Mouse (Mus musculus) embryo, embryonic 10 days (tissue): ENCODE results near the gene Plk5.
"Not testable (repeated sequence)": the region's sequence is repeated elsewhere in the genome, so short reads cannot be mapped to it uniquely, and the experiment has no call there.

Experiments used
- DNase-seq: peaks from one replicate; pipeline ENCODE4 v3.0.0-alpha.2; 2015; ENCODE audit warnings: low spot score

Plk5 gene

DNA sequence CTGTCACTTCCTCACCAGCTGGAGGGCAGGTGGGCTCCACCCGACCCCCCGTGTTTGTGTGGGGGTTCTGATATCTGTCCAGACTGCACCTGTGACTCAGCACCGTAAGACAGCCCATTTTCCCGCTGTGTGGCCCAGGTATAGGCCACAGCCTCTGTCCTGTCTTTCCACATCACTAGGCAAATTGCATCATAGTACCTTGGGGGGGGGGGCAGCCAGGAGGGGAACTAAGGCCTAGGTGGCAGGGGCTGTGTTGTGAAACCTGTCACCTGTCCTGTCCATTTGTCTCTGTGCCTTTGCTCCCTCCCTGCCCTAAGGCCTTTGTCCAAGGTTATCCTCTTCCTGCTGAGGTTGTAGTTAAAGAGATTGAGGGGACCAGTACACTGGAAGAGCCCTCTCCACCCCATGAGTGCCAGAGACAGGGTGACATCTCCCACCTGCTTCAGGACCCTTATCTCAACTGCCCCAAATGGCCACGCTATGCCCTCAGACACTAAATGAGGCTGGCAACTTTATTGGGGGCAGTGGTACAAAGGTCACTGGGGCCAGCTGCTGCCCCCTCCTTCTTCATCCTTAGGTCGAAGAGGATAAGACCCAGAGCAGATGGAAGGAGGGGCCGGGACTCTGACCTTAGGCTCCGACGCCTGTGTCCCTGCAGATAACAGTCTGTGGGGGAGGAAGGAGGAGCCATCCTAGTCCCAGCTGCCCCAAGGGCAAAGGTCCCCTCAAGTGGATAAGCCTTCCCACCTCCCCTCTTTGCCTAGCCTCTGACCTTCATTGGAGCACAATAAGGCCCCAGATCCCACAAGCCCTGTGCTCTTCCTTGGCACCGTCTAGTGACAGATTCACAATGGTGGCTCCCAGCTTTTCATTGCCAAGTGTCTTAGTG lies 24.4 kb upstream of the Plk5 start:
- no peak for DNase-seq

DNA sequence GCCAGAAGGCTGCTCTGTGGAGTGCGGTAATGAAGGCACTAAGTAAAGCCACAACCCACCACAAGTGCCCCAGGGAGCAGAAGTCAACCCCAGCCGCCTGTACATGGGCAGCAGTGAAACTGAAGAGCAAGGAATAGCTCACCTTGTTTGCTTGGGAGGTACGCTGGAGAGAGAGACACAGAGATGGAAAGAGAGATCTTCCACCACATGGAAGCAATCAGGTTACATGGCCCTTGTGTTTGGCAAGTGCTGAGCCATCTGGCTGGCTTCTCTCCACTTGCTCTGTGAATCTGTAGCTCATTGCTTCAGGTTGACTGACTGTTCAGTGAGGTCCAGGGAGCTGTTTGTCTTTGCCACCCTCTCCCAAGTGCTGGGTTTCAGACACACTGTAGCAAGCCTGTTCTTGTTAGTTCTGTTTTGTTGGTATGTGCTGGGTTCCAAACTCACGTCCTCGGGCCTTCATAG lies 23.7 kb upstream of the Plk5 start:
- DNase-seq = no peak

DNA sequence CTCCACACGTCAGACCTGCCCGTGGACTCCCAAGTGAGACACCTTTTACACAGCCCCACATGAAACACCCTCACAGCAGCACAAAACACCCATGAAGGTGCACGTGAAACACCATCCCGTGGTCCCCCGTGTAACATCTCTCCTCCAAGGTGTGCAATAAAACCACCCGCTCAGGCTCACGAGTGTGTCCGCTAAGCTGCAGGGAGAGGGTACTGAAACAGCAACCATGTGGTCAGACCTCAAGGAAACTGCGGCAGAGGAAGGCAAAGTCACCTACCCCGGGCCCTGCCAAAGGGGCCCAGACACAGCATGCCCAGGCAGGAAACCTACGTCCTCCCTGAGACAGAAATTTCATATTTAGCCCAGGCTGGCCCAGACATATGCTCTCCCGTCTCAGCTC lies 20.0 kb upstream of the Plk5 start:
- DNase-seq = no peak

DNA sequence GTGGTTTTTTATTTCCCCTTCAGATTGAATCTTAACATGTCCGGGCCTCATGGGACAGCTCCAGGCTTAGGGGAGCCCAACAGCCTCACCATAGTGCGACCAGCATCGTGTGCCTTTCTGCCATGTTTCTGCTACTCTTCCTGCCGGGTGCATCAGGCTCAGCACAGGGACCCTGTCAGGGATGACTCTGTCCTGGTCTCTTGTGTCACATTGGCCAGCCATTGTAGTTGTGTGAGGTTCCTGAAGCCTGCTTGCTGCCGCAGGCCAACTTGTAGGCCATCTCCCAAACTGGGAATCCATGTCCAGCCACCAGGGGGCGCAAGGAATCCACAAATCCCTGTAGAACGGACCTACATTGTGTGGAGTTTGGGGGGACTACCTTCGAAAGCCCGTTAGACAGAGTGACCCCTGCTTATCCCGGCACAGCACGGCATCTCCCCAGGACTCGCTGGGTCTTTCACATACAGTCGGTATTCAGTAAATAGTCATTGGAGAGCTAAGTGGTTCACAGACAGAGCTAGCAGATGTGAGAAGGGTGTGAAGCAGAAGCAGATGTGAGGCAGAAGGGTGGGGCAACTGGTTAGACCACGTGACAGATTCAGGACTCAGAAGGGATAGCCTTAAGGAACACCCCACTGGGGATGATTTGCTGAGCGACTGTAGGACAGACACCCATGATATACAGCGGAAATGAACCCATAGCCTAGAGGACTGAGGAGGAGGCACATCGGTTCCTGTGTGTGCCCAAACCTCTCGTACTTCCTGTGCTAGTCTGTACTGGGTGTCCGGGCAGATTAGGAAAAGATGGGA lies 16.1 kb upstream of the Plk5 start:
- DNase-seq = peak; percentile 90

DNA sequence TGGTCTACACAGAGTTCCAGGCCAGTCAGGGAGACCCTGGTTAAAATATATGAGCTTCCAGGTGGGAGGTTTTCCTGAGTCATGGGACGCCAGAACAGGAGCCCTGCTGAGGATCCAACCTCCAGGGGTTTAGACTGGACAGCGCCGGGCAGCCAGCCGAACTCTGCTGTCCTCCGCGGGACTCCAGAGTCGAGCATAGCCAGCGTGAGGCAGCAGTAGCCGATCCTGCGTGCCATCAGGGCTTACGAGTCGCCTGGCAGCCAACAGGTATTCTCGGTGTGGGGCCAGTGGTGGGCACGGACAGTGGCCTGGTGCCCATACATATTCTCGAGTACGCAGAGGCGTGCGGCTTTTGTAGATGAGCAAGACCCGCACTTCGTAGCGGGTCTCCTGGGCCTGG lies 15.2 kb upstream of the Plk5 start:
- DNase-seq = no peak

DNA sequence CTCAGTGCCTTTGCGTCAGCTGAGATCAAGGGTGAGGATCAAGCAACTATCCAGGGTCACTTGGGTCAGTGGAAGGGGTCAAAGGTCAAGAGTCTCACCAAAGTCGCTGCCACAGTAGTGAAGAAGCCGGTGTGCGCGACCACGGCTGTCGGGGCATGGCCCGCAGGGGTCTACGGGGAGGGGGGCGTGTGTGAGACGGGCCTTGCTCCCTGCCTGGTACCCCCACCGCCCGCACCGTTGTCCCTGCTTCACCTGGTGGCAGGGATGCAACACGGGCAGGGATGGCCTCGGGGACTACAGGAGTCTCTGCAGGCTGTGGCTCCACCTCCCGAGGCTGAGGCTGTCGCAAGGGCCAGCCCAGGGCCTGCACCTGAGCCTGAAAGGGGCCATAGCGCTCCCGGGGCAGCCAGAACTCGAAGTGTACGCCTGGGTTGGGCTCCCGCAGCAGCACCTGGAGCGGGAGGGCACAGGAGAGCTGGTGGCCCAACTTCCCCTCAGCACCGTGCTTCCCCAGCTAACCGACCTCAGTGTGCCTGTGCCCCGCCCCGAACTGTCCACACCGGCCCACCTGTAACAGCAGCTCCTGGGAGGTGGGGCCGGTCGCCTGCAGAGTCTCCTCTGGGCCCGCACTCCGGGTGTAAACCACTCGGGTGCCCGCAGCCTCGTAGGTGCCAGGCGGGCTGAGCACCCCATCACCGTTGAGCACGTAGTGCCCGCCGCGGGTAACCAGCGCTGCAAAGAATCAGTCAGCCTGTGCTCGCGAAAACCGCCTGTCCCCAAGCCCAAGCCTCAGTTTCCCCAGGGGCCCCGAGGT lies 14.6 kb upstream of the Plk5 start:
- no peak for DNase-seq

DNA sequence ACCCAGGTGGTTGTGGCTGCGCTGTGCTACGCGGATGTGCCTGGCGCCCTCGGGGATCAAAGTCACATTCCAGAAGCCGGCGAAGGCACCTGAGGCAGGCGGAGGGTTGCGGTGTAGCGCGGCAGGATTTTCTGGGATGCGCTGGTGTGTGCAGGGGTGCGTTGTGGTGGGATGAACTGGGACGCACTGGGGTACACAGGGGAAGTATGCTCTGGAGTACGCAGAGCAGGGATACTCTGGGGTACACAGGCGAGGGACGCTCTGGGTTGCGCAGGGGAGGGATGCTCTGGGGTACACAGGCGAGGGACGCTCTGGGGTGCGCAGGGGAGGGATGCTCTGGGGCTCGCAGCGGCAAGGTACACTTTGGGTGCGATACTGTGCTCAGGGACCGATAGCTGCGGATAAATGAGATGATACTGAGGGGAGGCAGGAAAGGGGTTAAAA lies 13.9 kb upstream of the Plk5 start:
- DNase-seq = no peak

DNA sequence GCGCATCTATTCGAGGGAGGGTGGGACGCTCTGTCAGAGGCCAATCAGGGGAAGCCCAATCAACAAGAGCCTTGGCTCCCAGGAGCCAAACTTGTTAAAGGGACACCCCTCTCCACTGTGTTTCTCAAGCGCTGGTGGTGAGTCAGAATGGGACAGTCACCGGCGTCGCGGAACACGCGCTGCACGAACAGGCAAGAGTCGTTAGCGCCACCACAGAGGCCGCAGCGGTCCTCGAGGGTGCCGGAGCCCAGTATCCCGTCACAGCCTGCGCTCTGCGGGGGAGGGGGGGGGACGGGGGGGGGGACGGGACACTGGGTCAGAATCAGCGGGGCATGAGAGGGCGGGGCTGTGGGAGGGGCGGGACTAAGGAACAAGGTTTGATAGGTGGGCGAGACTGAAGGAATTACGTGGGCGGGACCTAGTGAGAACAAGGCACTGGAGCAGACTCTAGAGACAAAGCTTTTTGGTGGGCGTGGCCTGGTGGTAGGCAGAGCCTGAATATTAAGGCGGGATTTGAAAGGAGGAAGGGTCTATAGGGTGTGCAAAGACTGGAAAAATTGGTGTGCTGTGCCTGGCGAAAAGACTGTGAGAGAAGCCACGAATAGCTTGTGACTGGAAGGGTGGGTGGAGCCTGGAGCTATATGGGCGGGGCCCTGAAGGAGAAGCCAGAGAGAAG lies 13.4 kb upstream of the Plk5 start:
- DNase-seq = peak; percentile 88

DNA sequence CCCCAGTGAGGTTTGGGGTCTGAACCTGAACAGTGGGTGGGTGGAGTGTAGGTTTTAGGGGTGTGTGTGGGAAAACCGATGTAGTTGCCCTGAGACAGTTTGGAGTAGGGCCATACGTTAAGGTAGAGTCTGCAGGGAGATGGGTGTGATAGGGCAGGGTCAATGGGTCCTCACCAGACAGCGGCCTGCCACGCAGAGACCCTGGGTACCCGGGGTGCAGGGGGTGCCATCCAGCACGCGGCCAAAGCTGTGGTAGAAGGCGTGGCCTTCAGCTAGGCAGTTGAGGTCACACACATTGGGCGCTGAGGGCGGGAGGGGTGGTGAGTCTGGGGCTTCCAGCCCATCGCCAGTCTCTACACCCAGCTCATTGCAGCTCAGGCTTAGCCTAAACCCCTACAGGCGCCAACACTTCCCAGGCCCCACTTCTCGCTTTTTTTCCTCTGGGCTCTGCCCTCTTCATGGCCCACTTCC lies 12.8 kb upstream of the Plk5 start:
- no peak for DNase-seq

DNA sequence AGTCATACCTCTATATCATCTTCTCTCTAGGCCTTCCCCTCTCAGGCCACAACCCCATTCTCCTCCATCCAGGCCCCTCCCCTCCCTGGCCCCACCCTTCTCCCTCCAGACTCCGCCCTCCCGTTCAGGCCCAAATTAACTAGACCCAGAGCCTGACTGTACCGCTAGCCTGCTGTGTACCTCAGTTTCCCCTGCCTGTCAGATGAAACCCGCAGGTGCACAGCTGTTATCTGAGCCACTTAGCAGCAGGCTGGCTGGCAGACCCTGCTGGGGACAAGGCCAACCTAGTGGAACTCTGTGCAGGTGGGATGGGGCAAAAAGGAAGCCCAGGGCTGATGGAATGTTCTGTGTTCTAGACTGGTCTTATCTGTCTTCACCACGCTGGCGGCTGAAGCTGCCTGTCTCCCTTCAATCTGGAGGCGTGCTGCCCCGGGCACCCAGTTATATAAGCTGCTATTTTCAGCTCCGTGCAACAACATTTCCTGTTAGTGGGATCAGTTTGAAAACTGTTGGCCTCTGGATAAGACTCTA lies 12.1 kb upstream of the Plk5 start:
- DNase-seq = no peak

DNA sequence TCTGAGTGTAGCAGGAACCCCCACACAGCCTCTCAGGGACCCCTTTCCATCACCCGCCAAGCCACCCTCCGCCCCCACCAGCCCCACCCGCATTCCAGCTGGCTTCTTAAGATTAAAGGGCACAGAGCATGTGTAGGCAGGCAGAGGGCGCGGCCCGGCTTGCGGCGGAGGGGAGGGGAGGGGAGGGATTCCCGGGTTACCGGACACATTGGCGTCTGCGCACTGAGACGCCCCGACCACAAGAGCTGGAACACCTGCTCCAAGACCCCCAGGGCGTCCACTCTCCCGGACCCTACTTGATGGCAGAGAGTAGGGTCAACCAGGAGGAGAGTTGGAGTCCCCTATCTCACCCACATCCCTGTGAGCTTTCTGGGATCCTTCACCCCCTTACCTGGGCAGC lies 11.1 kb upstream of the Plk5 start:
- DNase-seq = peak; percentile 28

DNA sequence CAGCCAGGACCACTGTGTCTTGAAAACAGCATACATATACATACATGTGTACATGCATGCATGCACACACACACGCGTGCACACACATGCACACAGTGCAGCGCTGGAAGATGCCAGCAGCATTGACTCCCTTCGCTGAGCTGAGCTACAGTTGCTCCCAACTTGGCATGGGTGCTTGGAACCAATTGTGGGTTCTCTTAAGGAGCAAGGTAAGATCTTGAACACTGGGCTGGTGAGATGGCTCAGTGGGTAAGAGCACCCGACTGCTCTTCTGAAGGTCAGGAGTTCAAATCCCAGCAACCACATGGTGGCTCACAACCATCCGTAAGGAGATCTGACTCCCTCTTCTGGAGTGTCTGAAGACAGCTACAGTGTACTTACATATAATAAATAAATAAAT lies 10.3 kb upstream of the Plk5 start:
- not testable (repeated sequence) for DNase-seq

DNA sequence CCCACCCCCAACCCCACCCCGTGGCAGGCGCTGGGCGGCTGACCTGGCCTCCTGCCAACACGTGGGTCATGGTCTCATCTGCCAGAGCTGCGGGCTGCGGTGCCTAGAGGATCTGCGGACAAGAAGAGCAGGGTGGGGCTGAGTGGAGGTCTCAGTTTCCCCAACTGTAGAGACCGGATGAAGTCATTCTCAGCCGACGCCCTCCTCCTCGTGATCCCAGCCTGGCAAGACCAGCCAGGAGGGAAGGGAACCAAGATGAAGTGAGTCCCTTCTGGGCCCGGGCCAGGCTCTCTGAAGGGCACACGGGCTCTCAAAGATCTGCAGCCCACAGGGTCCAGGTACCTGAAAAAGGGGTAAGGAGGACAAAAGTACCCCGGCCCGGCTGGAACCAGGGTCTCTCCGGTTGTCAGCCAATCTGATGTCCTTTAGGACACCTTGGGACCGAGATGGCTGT lies 8.7 kb upstream of the Plk5 start:
- no peak for DNase-seq

DNA sequence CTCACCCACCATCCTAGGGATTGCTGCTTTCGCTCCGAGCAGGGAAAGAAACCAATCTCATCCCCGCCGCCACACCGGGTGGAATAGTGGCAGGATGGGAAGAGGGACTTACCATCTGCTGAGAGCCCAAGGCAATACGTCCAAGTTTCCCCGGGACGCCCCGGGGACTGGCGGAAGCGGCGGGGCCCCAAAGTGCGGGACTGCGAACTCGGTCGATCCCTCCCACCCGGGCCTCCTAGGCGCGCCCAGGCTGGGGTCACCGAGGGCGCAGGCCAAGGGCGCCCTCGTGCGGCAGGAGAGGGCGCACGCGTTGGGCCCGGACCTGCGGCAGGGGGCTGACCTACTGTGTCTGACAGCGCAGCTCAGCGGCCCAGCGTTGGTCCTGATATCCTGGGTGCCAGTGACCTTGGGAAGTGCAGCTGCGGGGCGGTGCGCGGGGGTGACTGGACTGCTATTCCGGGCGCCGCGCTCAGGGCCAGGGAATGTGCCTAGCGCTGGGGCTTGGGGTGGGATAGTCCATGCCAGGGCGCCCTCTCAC lies 7.9 kb upstream of the Plk5 start, which contains the start of gene Adamtsl5:
Gene Adamtsl5, minus strand, starts transcription at position 169 of the 538 bp plus-strand sequence.
- DNase-seq = peak; percentile 77

DNA sequence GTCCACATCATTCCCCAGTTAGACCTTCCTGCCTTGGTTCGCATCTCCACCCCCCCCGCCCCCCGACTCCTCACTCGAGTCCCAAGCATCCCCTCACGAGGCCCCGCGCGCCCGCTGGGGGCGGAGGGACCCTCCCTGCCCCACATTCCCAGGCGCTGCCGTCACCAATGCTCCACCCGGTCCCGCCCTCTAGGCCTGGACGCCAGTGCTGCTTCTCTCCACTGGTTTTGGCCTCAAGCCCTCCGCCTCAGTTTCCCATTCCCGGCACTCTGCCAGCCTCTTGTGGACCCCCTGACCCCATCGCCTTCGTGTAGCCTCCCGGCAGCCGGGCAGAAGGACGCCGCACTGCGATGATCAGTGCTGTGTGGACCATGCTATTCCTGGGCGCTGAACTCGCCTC lies 7.3 kb upstream of the Plk5 start:
- DNase-seq = no peak

DNA sequence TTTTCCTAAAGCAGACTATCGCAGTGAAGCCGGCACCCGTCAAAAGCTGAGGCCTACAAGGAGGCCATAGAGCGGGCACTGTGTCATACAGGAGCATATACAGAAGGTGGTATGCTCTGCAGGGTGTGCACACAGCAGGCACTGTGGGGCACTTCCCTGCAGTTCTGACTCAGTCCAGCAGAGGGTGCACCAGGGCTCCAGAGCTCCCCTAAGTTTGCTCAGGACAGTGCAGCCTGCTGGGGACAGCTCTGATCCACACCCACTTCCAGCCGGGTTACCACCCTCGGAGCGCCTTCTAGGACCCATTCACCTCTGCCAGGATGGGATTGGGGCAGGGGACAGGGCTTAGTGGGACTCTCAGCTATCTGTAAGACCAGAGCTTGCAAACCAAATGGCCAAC lies 6.0 kb upstream of the Plk5 start:
- peak; percentile 88 for DNase-seq

DNA sequence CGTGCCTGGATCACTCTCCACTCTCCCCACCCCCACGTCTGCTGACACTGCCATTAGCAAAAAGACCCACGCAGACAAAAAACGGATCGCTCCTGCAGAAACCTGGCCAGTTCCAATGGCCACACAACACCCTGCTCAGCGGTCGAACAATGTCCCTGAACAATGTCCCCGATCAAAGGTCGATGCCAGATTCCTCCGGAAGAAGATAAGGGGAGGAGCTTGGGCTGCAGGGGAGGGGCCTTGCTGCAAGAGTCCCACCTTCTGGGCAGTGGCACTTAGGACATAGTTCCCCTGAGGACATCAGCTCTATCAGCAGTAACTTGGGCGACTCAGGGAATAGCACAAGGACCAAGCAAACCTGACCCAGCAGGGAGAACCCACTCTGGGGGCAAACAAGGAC lies 4.4 kb upstream of the Plk5 start:
- no peak for DNase-seq

DNA sequence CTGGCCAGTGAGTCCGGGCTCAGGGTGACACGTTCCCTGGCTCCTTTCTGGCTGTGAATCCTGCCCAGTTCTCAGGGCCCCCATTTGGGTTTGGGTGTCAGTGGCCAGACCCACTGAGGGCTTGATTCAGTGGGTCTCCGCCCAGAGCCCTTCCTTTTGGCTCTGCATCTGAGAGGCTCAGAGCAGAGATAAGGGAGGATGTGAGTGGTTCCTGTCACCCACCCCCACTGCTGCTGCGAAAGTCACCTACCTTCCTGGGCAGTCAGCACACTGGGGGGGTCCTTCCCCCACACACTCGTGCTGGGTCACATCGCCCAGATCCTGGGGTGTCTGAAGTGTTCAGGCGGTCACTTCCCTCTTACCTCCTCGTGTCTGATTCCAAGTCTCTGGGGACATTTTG lies 3.5 kb upstream of the Plk5 start:
- DNase-seq = no peak

DNA sequence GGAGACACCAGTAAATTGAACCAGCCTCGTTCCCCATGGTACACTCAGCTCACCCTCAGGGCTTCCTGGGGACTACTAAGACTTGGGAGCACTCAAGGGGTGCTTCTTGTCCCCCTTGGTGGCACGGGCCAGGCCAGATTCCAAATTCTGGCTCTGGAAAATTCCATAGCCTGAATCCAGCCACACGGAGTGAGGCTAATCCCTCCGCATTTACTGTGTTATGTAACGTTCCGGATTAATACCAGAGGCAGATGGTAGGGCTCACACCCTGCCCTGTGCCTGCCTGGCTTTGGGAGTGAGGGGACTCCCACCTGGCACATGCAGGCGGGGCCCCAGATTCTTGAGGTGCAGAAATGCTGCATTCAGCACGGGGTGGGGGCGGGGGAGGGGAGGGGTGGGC lies 828 bp upstream of the Plk5 start:
- DNase-seq = no peak

DNA sequence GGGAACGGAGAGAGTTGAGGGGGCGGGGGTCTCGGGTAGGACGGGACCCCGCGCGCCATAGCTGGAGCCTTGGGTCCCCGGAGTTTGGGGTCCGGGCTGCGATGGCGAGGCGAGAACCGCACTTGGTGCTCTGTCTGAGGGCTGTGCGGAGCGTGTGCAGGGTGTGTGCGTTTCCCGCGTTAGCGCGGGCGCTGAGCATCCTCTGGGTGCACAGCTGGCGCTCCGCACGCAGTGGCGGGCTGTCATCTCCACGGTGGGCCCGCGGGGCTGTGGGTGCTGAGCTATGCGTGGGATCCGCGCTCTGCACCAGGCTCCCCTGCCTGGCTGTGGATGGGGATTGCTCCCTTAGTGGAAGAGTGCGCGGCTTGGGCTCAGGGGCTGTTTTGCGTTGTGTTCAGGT lies 478 bp downstream of the Plk5 start:
- DNase-seq = no peak

DNA sequence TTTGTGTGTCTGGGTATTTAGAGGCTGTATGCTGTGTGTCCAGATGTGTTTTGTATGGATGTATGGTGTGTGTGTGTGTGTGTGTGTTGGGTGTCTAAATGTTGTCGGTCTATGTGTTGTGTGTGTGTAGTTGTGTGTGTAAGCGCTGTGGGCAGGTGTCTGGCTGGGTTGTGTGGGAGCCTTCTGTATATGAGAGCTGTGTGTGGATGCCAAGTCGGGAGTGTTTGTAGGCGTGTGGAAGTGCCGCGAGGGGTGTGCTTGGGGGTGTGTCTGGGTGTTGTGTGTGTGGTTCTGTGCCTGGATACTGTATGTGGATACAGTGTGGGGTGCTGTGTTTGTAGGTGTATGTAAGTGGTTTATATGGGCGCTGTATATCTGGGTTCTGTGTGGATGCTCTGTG lies 1.1 kb downstream of the Plk5 start:
- no peak for DNase-seq
